Mouse (Mus musculus) G1E (cell line): Measurements from ENCODE around the gene Anxa3. TPM values are rescaled to one million over a fixed set of nuclear protein-coding genes. Genes with fewer than 3 reads are reported as not detected.

ENCODE experiments used
- ATAC-seq: 2 replicates; pipeline ENCODE4 v1.8.0; 2016; ENCODE audit warnings: mild to moderate bottlenecking; ENCODE audit not compliant: insufficient number of reproducible peaks, poor library complexity, low FRiP score, severe bottlenecking; ENCODE audit errors: extremely low read depth
- DNase-seq: peaks from one replicate; pipeline ENCODE4 v3.0.0; 2012; ENCODE audit warnings: low spot score
- H3K27me3 ChIP-seq: 2 replicates; pipeline ENCODE4 v1.6.1; 2012; ENCODE audit warnings: mild to moderate bottlenecking, low read length, inconsistent platforms; ENCODE audit not compliant: insufficient read depth
- H3K36me3 ChIP-seq: replicated peaks from 2 replicates; pipeline ENCODE3; 2012; ENCODE audit warnings: mild to moderate bottlenecking, inconsistent platforms
- H3K4me1 ChIP-seq: 2 replicates; pipeline ENCODE4 v1.6.1; 2012; ENCODE audit warnings: low read depth, low read length, inconsistent platforms, mixed read lengths; ENCODE audit not compliant: insufficient read depth
- H3K4me3 ChIP-seq: 2 replicates; pipeline ENCODE4 v1.5.1; 2012; ENCODE audit warnings: low read depth, mild to moderate bottlenecking, inconsistent platforms, low read length, moderate library complexity, mixed read lengths
- H3K9me3 ChIP-seq: replicated peaks from 2 replicates; pipeline ENCODE4 v1.6.1; 2012; ENCODE audit warnings: inconsistent platforms
- CTCF ChIP-seq: IDR thresholded peaks from 2 replicates; pipeline ENCODE4 v1.5.1; 2012; ENCODE audit warnings: low read depth, low read length, inconsistent platforms, mixed read lengths
- GATA1 ChIP-seq: IDR thresholded peaks from 2 replicates; pipeline ENCODE4 v1.6.1; 2012; ENCODE audit warnings: borderline replicate concordance, low read length, inconsistent platforms, mixed read lengths
- GATA2 ChIP-seq: IDR thresholded peaks from 2 replicates; pipeline ENCODE4 v1.6.1; 2012; ENCODE audit warnings: low read depth, low read length, inconsistent platforms, borderline replicate concordance
- POLR2AphosphoS5 ChIP-seq: IDR thresholded peaks from 2 replicates; pipeline ENCODE4 v1.6.1; 2012; ENCODE audit warnings: low read depth, low read length, inconsistent platforms; ENCODE audit not compliant: insufficient replicate concordance
- TAL1 ChIP-seq: conservative IDR thresholded peaks from 2 replicates; pipeline ENCODE4 v1.6.1; 2012; ENCODE audit warnings: low read depth, low read length, inconsistent platforms, mixed read lengths
- polyA plus RNA-seq: library from polyadenylated mRNA; stranded (reverse); fragments of >175 nt; gene quantifications from 2 replicates; pipeline ENCODE4 v1.2.3, GENCODE M21; 2012
- total RNA-seq, 2 experiments: library from RNA; stranded (forward) in 1 of 2; stranded (reverse) in 1 of 2; fragments of 200-1000 nt in 1 of 2; fragments of >200 nt in 1 of 2; fragmentation: Nextera tagmentation in 1 of 2; gene quantifications; 2 replicates each; pipeline ENCODE4 v1.2.3; 2014 to 2017

Anxa3 gene
- not detected in 2 replicates for total RNA-seq (2014; fragmentation: Nextera tagmentation)
- total RNA-seq (2017), result 0.52 and 2.3 TPM in 2 replicates
- polyA plus RNA-seq, result not detected in 2 replicates

DNA sequence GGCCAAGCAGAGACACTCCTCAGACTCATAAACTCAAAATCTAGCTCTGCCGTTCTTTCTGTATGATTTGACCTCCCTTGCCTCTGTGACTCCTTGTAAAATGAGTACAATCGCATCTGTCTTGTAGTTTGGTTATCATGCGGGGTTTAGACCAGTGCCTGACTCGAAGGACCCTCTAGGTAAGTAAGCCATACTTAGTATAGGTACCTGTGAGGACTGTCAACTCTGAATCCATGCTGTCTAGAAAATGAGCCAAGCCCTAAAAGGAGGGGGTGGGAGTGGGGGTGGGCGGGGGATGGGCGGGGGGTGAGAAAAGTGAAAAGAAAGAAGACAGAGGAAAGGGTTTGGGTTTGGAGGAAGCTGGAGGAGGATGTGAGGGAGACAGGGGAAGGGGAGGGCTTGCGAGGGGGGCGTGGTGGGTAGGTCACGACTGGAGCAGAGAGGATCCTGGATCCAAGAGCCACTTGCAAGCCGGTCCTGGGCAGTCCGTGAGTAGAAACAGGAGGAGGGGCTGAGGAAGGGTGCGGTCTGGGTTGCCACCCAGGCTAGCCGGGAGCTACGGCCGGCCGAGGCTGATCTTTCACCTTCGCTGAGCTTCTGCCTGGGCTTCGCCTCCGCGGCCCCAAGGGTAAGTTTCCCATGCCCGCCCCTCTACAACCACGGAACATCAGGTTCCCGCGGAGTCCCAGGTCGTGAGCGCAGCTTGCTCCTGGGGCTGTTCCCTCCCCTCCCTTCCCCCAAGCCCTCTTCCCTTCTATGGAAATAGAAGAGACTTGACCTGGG lies at the start of gene Anxa3:
TSS of gene Anxa3 (plus strand) at position 404 of the 783 bp plus-strand sequence.
- peak; percentile 15; the same call in 1 of the 2 replicates for ATAC-seq
- Histone ChIP-seq H3K4me3 (peak within 1 kb of the TSS; percentile 67), H3K4me1 (peaks cover 14% of the 10 kb centered on the region), H3K9me3 (no peaks in the 10 kb centered on the region), H3K27me3 (peaks cover 31% of the 10 kb centered on the region), H3K36me3 (no peaks in the 10 kb centered on the region)
- DNase-seq, result no peak
- no peak for TF ChIP-seq GATA1
- TF ChIP-seq CTCF, result no peak
- no peak for TF ChIP-seq POLR2AphosphoS5

DNA sequence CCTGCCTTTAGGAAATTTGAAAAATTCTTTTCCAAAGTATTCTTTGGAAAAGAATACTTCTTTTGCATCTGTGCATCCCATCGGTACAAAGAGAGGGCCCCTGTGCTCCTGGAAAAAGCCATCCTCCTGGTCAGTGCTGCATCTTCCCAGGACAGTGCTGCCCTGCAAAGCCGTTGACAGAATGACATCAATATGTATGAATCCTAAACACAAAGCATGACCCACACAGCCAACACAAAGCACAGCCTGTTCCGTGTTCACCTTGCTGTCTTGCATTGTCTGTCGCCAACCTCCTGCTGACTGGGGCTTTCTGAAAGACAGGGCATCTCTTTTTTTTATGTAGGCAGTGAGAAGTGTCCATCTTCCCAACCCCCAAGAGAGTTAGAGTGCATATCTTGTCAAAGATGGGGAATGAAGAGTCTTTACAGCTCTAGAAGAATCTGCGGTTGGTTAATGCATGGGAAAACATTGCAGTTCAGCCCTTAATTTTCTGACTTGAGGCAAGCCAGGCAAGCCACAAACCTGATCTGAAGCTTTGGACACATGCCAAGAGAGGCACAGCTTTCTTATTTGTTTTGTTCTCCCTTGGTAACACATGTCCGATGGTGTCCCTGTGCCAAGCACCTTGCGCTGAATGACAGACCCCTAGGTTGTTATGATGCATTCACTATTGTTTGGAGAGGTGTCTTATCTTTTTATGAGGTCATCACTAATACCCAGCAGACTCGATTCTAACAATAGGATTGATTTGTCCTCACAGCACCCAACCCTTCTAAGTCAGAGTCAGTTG lies 45.7 kb upstream of the Anxa3 start:
- no peaks in the 10 kb centered on the region for H3K36me3 ChIP-seq
- H3K4me3 ChIP-seq, result no peak overlapping the region
- ATAC-seq (no peak), DNase-seq (no peak)
- TF ChIP-seq GATA1, result no peak
- TF ChIP-seq TAL1, result no peak
- no peak for TF ChIP-seq GATA2
- H3K27me3 ChIP-seq, result peaks cover 36% of the 10 kb centered on the region
- peaks cover 5% of the 10 kb centered on the region; the same call in 1 of the 2 replicates for H3K4me1 ChIP-seq
- no peaks in the 10 kb centered on the region for H3K9me3 ChIP-seq

DNA sequence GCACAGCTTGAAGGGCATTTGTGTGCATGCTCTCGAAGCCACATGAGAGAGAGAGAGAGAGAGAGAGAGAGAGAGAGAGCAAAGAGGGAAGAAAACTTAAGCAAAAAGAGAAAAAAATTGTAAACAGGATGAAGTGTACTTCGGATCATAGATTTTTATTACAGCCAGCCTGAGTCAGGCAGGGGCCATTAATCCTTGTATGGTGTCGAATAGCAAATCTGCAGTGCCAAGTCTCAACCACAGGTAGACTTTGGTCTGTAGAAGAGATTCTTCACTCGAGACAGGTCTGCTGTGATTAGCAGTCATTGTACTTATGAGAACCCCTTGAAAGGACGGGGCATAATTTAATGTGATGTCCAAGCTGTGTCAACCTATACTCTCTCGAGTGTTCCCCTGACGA lies 35.5 kb upstream of the Anxa3 start:
- DNase-seq (no peak), ATAC-seq (no peak)
- H3K4me1 ChIP-seq, result no peaks in the 10 kb centered on the region
- H3K4me3 ChIP-seq, result no peak overlapping the region
- H3K27me3 ChIP-seq, result peaks cover 4% of the 10 kb centered on the region
- no peak for TF ChIP-seq GATA1
- no peak for TF ChIP-seq GATA2
- TF ChIP-seq TAL1, result no peak
- TF ChIP-seq POLR2AphosphoS5, result no peak
- no peak for TF ChIP-seq CTCF
- no peaks in the 10 kb centered on the region for H3K9me3 ChIP-seq
- no peaks in the 10 kb centered on the region for H3K36me3 ChIP-seq

GRCm38 (mm10) chr5:96762021-96762420 lies 31.1 kb upstream of the Anxa3 start:
- ATAC-seq (no peak), DNase-seq (no peak)

GRCm38 (mm10) chr5:96768846-96769471 lies 24.2 kb upstream of the Anxa3 start:
- peak; percentile 46; the same call in 1 of the 2 replicates for TF ChIP-seq CTCF
- no peak for TF ChIP-seq GATA1
- TF ChIP-seq POLR2AphosphoS5, result no peak
- TF ChIP-seq TAL1, result no peak
- Histone ChIP-seq H3K4me1 (peaks cover 8% of the 10 kb centered on the region; the same call in 1 of the 2 replicates), H3K36me3 (no peaks in the 10 kb centered on the region), H3K27me3 (peaks cover 17% of the 10 kb centered on the region), H3K9me3 (no peaks in the 10 kb centered on the region), H3K4me3 (no peak overlapping the region)
- ATAC-seq (no peak; the same call in 1 of the 2 replicates), DNase-seq (peak; percentile 30)

More at GRCm38 (mm10) chr5:96762021-96762420, 31.1 kb upstream of the Anxa3 start:
- Histone ChIP-seq H3K36me3 (no peaks in the 10 kb centered on the region), H3K27me3 (peaks cover 16% of the 10 kb centered on the region), H3K4me1 (peaks cover 4% of the 10 kb centered on the region; the same call in 1 of the 2 replicates), H3K9me3 (no peaks in the 10 kb centered on the region), H3K4me3 (no peak overlapping the region)
- no peak for TF ChIP-seq CTCF
- TF ChIP-seq POLR2AphosphoS5, result no peak
- TF ChIP-seq GATA2, result no peak
- TF ChIP-seq TAL1, result no peak
- no peak for TF ChIP-seq GATA1
